Mouse (Mus musculus) activated CD4-positive, CD25-positive, alpha-beta regulatory T cell, adult 9 weeks (primary cell): ENCODE results near the gene Ap1s3. TPM values are rescaled to one million over a fixed set of nuclear protein-coding genes. Genes with fewer than 3 reads are reported as not detected.

Source experiments
- polyA plus RNA-seq: library from polyadenylated mRNA; unstranded; fragments of 100-300 nt; shearing (Covaris generic); gene quantifications from one replicate; pipeline ENCODE4 v1.2.1, GENCODE M21; 2017

Ap1s3 gene
- polyA plus RNA-seq = 2.1 TPM

DNA sequence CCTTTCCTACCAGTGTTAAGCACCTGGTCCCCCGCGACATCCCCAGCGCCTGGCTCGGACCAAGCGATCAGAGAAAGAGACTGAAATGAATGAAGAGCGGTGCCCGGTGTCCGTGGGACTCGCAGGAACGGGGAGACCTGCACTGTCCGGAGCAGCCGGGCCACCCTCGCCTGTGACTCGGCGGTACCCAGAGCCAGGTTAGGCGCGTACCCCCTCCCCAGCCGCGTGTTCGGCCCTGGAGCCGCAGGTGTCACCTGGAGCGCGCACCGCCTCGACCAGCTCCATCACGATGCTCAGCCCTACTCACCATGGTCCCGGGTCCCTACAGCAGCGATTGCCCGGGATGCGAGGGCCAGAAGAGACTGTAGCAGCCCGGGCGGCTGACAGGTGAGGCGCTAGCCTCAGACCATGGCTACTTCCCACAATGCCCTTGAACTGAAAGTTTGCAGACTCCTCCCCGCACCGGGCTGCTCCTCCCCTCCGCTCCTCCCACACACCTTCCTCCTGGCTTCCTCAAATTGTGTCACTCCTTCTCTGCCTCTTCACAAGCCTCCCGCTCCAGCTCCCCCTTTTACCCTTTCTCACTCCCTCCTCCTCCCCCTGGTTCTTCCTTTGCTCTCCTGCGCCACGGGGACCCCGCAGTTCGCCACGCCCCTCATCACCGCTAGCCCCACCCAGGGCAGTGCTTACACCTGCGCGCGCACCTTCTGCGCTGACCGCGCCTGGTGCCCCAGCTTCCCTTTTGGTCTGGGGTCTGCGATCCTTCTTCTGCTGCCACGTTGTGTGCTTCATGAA, at the start of gene Ap1s3:
Gene Ap1s3, minus strand, starts transcription at position 430 of the 795 bp plus-strand sequence.

Other genes starting within 250 kb of the Ap1s3 start
- not detected for gene Scg2, start 231.9 kb downstream of the Ap1s3 start, polyA plus RNA-seq
- 45.9 TPM for gene Mrpl44, start 104.0 kb upstream of the Ap1s3 start, polyA plus RNA-seq
- gene Wdfy1, start 104.2 kb upstream of the Ap1s3 start, polyA plus RNA-seq = 13.3 TPM
- 1.8 TPM for gene Serpine2, start 189.2 kb upstream of the Ap1s3 start, polyA plus RNA-seq